In genomic region chr4:65678495-65678894, GRCm38 (mm10) we compare ENCODE assay signal across 24 mouse cellular contexts.
A peak's percentile ranks its signal among the peaks of the same experiment; 100 is the strongest.
DNase-seq lines count a peak whose midpoint lies in the region; ATAC-seq and TF ChIP-seq lines count a peak whose summit lies in the region.
"Had no signal": no experiment of that assay in that cellular context is flagged by ENCODE, and none has a peak within 500 bp of the region (broad histone marks: within the 10 kb centered on the region; RNA-seq: fewer than 3 reads in every experiment).

No protein-coding gene starts in this region.

- TF ChIP-seq CTCF in hindbrain, postnatal 0 days (IDR thresholded peaks at IDR 0.05; ENCODE audit: low read depth): no peak

- H3K4me3 ChIP-seq in hindbrain, embryonic 13.5 days: no peak overlapping the region
- no peak overlapping the region for H3K4me3 ChIP-seq in hindbrain, embryonic 10.5 days
- H3K4me3 ChIP-seq in hindbrain, postnatal 0 days (ENCODE audit: low read length): no peak overlapping the region
- no peak overlapping the region for H3K4me3 ChIP-seq in midbrain, embryonic 16.5 days (ENCODE audit: low read depth, low read length)
- H3K4me3 ChIP-seq: gastrocnemius, adult 2 months; limb, embryonic 13.5 days; liver, embryonic 12.5 days; midbrain, embryonic 12.5 days; neural tube, embryonic 15.5 days had no signal

- no peak overlapping the region for H3K9ac ChIP-seq in hindbrain, embryonic 13.5 days
- H3K9ac ChIP-seq in hindbrain, postnatal 0 days (replicated peaks; ENCODE audit: low read length): 0 out of 2 replicates have a peak overlapping the region, but pooled peaks have one; percentile 17
- peak overlapping the region; percentile 28; the same call in 1 of the 2 replicates for H3K9ac ChIP-seq in midbrain, embryonic 16.5 days (ENCODE audit: low read depth, low read length)
- H3K9ac ChIP-seq: limb, embryonic 13.5 days; liver, embryonic 12.5 days; midbrain, embryonic 12.5 days; neural tube, embryonic 15.5 days had no signal

- ATAC-seq in frontal cortex, adult (ENCODE audit: low TSS enrichment): peak; percentile 78
- peak; percentile 61; the same call in 1 of the 2 replicates for ATAC-seq in hindbrain, embryonic 13.5 days (ENCODE audit: low FRiP score)
- 0 out of 2 replicates have a peak, but pooled peaks have one; percentile 24 for ATAC-seq in hindbrain, postnatal 0 days
- peak; percentile 54; the same call in 1 of the 2 replicates for ATAC-seq in midbrain, embryonic 16.5 days
- ATAC-seq: liver, embryonic 12.5 days had no signal

- DNase-seq in frontal cortex, postnatal 14 days (ENCODE audit: low spot score in 2 of 2): no peak
- no peak for DNase-seq in hindbrain, embryonic 10.5 days (ENCODE audit: low spot score)
- no peak for DNase-seq in hindbrain, postnatal 0 days (ENCODE audit: low spot score)
- no peak for DNase-seq in gastrocnemius, postnatal 4 days (ENCODE audit: low spot score in 2 of 2)
- DNase-seq: adrenal gland, adult 2 months; B cell, adult 2 months; cerebellum, adult 11-12 months; cerebellum, postnatal 14 days; gastrocnemius, adult 2 months; kidney, adult 11 months; kidney, postnatal 4 days; lung, adult 18-20 months; lung, postnatal 10 days; thymus, adult 18-20 months; thymus, postnatal 36 days had no signal

- H3K4me1 ChIP-seq in hindbrain, embryonic 13.5 days (replicated peaks): peaks cover 10% of the 10 kb centered on the region
- peaks cover 8% of the 10 kb centered on the region for H3K4me1 ChIP-seq in hindbrain, embryonic 10.5 days (replicated peaks)
- H3K4me1 ChIP-seq in hindbrain, postnatal 0 days (ENCODE audit: insufficient read depth, low read length): no peaks in the 10 kb centered on the region
- peaks cover 4% of the 10 kb centered on the region; the same call in 1 of the 2 replicates for H3K4me1 ChIP-seq in midbrain, embryonic 16.5 days (ENCODE audit: control insufficient read depth, insufficient read depth, low read length)
- H3K4me1 ChIP-seq: limb, embryonic 13.5 days; liver, embryonic 12.5 days; neural tube, embryonic 15.5 days had no signal

- 71% methylated on average over 5 of the region's 5 CpGs for WGBS in hindbrain, embryonic 13.5 days
- WGBS in hindbrain, embryonic 10.5 days: 71% methylated on average over 5 of the region's 5 CpGs
- 63% methylated on average over 5 of the region's 5 CpGs for WGBS in hindbrain, postnatal 0 days
- WGBS in midbrain, embryonic 16.5 days: 62% methylated on average over 5 of the region's 5 CpGs

- H3K4me2 ChIP-seq in hindbrain, embryonic 13.5 days: no peak overlapping the region
- H3K4me2 ChIP-seq in hindbrain, postnatal 0 days (ENCODE audit: low read depth, low read length): no peak overlapping the region
- no peak overlapping the region for H3K4me2 ChIP-seq in midbrain, embryonic 16.5 days (ENCODE audit: low read length)
- H3K4me2 ChIP-seq: limb, embryonic 13.5 days; liver, embryonic 12.5 days; midbrain, embryonic 12.5 days; neural tube, embryonic 15.5 days had no signal

- H3K27ac ChIP-seq in hindbrain, embryonic 13.5 days: peak overlapping the region; percentile 62
- H3K27ac ChIP-seq in hindbrain, embryonic 10.5 days: no peak overlapping the region
- H3K27ac ChIP-seq in hindbrain, postnatal 0 days: no peak overlapping the region
- no peak overlapping the region for H3K27ac ChIP-seq in midbrain, embryonic 16.5 days (ENCODE audit: low read length)
- H3K27ac ChIP-seq: gastrocnemius, adult 2 months; limb, embryonic 13.5 days; liver, embryonic 12.5 days; midbrain, embryonic 12.5 days; neural tube, embryonic 15.5 days had no signal

- H3K36me3 ChIP-seq in hindbrain, embryonic 13.5 days: no peaks in the 10 kb centered on the region
- H3K36me3 ChIP-seq in hindbrain, embryonic 10.5 days: no peaks in the 10 kb centered on the region
- H3K36me3 ChIP-seq in hindbrain, postnatal 0 days (ENCODE audit: insufficient read depth, low read length): no peaks in the 10 kb centered on the region
- H3K36me3 ChIP-seq in midbrain, embryonic 16.5 days (ENCODE audit: control insufficient read depth, insufficient read depth, low read length): no peaks in the 10 kb centered on the region
- H3K36me3 ChIP-seq: G1E; limb, embryonic 13.5 days; liver, embryonic 12.5 days; midbrain, embryonic 12.5 days; neural tube, embryonic 15.5 days had no signal

- no peaks in the 10 kb centered on the region for H3K27me3 ChIP-seq in hindbrain, embryonic 13.5 days
- H3K27me3 ChIP-seq in hindbrain, embryonic 10.5 days (ENCODE audit: insufficient read depth, poor library complexity, severe bottlenecking): no peaks in the 10 kb centered on the region
- no peaks in the 10 kb centered on the region for H3K27me3 ChIP-seq in hindbrain, postnatal 0 days (ENCODE audit: insufficient read depth, low read length)
- no peaks in the 10 kb centered on the region for H3K27me3 ChIP-seq in midbrain, embryonic 16.5 days (ENCODE audit: control insufficient read depth, insufficient read depth, low read depth, low read length)
- H3K27me3 ChIP-seq: CH12.LX; limb, embryonic 13.5 days; liver, embryonic 12.5 days; midbrain, embryonic 12.5 days; neural tube, embryonic 15.5 days had no signal

- no peaks in the 10 kb centered on the region for H3K9me3 ChIP-seq in hindbrain, embryonic 13.5 days
- H3K9me3 ChIP-seq in hindbrain, embryonic 10.5 days: no peaks in the 10 kb centered on the region
- H3K9me3 ChIP-seq in hindbrain, postnatal 0 days (ENCODE audit: low read length): no peaks in the 10 kb centered on the region
- no peaks in the 10 kb centered on the region for H3K9me3 ChIP-seq in midbrain, embryonic 16.5 days (replicated peaks; ENCODE audit: control insufficient read depth, low read length, poor library complexity, severe bottlenecking)
- H3K9me3 ChIP-seq: limb, embryonic 13.5 days; liver, embryonic 12.5 days; midbrain, embryonic 12.5 days; neural tube, embryonic 15.5 days had no signal

Comparison
In these comparisons a context has a peak if more than half of its experiments do, and no peak if none do; other contexts are left out.
1. ATAC-seq: peak in every context shown above with its lines; median percentile 78 in frontal cortex, adult; 61 in hindbrain, embryonic 13.5 days; 54 in midbrain, embryonic 16.5 days; 24 in hindbrain, postnatal 0 days.